Mouse (Mus musculus): Measurements from ENCODE around the gene Agfg1.

DNA sequence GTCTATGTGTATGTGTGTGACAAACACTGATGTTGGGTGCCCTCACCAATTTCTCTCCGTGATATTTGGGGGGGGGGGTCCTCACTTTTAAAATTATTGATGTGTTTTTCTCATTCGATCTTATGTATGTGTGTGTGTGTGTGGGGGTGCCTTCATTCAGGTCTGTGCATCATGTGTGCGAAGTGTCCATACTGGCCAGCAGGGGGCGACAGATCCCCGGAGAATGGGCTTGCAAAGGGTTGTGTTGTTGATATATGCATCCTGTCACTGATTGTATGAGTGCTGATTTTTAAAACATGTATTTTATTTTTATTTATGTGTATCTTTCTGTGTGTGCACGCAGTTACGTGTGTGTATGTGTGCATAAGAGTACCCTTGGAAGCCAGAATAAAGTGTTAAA is 35.7 kb upstream of the Agfg1 start:
- no peak for TF ChIP-seq TAL1 (IDR thresholded peaks at IDR 0.05; ENCODE audit: low read length)
- no peak for TF ChIP-seq GATA1 (IDR thresholded peaks at IDR 0.05; ENCODE audit: low read length)
